Mouse (Mus musculus): ENCODE data around the gene Gm20721.
A peak's percentile ranks its signal among the peaks of the same experiment; 100 is the strongest.
"Not testable (repeated sequence)": the region's sequence is repeated elsewhere in the genome, so short reads cannot be mapped to it uniquely, and the experiment has no call there.

Gene Gm20721

GRCm38 (mm10) chr2:174329663-174330615, 16.6 kb downstream of the Gm20721 start:
- peak; percentile 74 for DNase-seq

GRCm38 (mm10) chr2:174328926-174329662, 17.4 kb downstream of the Gm20721 start:
- DNase-seq = peak; percentile 47

GRCm38 (mm10) chr2:174328358-174328905, 18.1 kb downstream of the Gm20721 start:
- no peak for DNase-seq

- peak; percentile 63 for DNase-seq
These were observed 19.1 kb downstream of the Gm20721 start for GRCm38 (mm10) chr2:174327295-174327981.

- DNase-seq = no peak
These were observed 20.0 kb downstream of the Gm20721 start for GRCm38 (mm10) chr2:174326481-174326880.

- DNase-seq = no peak
These were observed 20.5 kb downstream of the Gm20721 start for GRCm38 (mm10) chr2:174325989-174326388.

- no peak for DNase-seq
These were observed 29.9 kb downstream of the Gm20721 start for GRCm38 (mm10) chr2:174316661-174317060.

GRCm38 (mm10) chr2:174315445-174315844, 31.1 kb downstream of the Gm20721 start:
- DNase-seq = not testable (repeated sequence)

GRCm38 (mm10) chr2:174312661-174313060, 33.9 kb downstream of the Gm20721 start:
- DNase-seq = no peak

- DNase-seq = peak; percentile 67
These were observed 34.3 kb downstream of the Gm20721 start for GRCm38 (mm10) chr2:174312118-174312647.

- DNase-seq = no peak
These were observed 34.9 kb downstream of the Gm20721 start for GRCm38 (mm10) chr2:174311613-174312012.

GRCm38 (mm10) chr2:174310913-174311514, 35.5 kb downstream of the Gm20721 start:
- DNase-seq = peak; percentile 33

- no peak for DNase-seq
These were observed 38.6 kb downstream of the Gm20721 start for GRCm38 (mm10) chr2:174307903-174308302.

GRCm38 (mm10) chr2:174305646-174306045, 40.9 kb downstream of the Gm20721 start:
- DNase-seq = no peak

- DNase-seq = no peak
These were observed 44.0 kb downstream of the Gm20721 start for GRCm38 (mm10) chr2:174302526-174302925.

GRCm38 (mm10) chr2:174300666-174301065, 45.8 kb downstream of the Gm20721 start:
- no peak for DNase-seq

GRCm38 (mm10) chr2:174300186-174300585, 46.3 kb downstream of the Gm20721 start:
- no peak for DNase-seq

- no peak for DNase-seq
These were observed 46.7 kb downstream of the Gm20721 start for GRCm38 (mm10) chr2:174299771-174300160.

- no peak for DNase-seq
These were observed 47.3 kb downstream of the Gm20721 start for GRCm38 (mm10) chr2:174299091-174299770.

GRCm38 (mm10) chr2:174298471-174298870, 48.0 kb downstream of the Gm20721 start:
- no peak for DNase-seq

- DNase-seq = no peak
These were observed 48.7 kb downstream of the Gm20721 start for GRCm38 (mm10) chr2:174297851-174298250.
